Mouse (Mus musculus): Measurements from ENCODE around the gene Rgs9.

DNA sequence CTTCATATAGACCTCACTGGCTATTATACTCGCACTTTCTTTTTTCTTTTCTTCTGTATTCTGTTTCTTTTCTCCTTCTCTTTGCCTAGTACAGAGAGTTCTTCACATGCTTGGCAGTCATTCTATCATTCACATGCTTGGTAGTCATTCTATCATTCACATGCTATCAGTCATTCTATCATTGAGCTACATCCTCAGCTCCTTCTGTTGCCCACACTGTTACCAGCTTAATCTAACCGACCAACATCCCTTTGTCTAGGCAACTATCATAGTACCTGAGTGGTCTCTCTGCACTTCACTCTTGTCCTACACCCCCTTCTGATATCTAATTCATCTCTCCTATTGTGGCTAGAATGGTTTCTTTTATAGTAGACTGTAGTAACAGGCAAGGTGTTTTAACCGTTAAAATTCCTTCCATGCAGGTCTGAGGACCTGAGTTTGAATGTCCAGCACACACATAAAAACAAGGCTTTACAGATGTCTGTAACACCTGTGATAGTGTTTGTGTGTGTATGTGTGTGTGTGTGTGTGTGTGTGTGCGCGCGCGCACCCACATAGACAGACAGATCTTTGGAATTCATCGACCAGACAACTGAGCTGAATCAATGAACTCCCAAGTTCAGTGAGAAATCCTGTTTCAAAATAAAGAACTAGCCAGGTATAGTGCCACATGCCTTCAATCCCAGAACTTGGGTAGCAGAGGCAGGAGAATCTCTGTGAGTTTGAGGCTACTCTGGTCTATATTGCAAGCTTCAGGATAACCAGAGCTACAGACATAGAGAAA lies 41.4 kb upstream of the Rgs9 start:
- no peak for TF ChIP-seq CTCF (conservative IDR thresholded peaks at IDR 0.05 in 1 of 2, IDR thresholded peaks at IDR 0.05 in 1 of 2; ENCODE audit: low read depth in 2 of 2, low read length in 2 of 2)
- TF ChIP-seq USF1 (IDR thresholded peaks at IDR 0.05; ENCODE audit: low read depth, low read length): no peak
- no peak for TF ChIP-seq POLR2A (IDR thresholded peaks at IDR 0.05; ENCODE audit: low read depth, low read length)
- no peak for TF ChIP-seq POLR2AphosphoS2 (IDR thresholded peaks at IDR 0.05; ENCODE audit: low read depth, low read length)
- TF ChIP-seq TCF12 (IDR thresholded peaks at IDR 0.05; ENCODE audit: low read depth, low read length): no peak
- no peak for TF ChIP-seq SIN3A (IDR thresholded peaks at IDR 0.05; ENCODE audit: low read length)
- no peak for TF ChIP-seq BHLHE40 (IDR thresholded peaks at IDR 0.05; ENCODE audit: low read depth, low read length)

Data from CH12.LX (cell line).